Mouse (Mus musculus): ENCODE data around the gene Glis3. TPM values are rescaled to one million over a fixed set of nuclear protein-coding genes. Genes with fewer than 3 reads are reported as not detected.

The Glis3 gene
- polyA plus RNA-seq (2012; rRNA removed): 5.2 and 6.5 TPM in 2 replicates

- under 1% methylated on average over 55 of the region's 66 CpGs for WGBS
- Histone ChIP-seq H3K4me1 (ENCODE audit: control insufficient read depth, insufficient read depth, low read length) (no peaks in the 10 kb centered on the region; the same call in 1 of the 2 replicates), H3K4me3 (replicated peaks; ENCODE audit: extremely low read depth, low read depth, low read length) (peak within 1 kb of the TSS; percentile 75)
- DNase-seq: peak; percentile 58
- TF ChIP-seq POLR2A (IDR thresholded peaks at IDR 0.05; ENCODE audit: borderline replicate concordance, extremely low read depth, low read depth, low read length) (no peak; the same call in 1 of the 2 replicates), CTCF (IDR thresholded peaks at IDR 0.05; ENCODE audit: insufficient read depth, low read length) (no peak)
Observed at GRCm38 (mm10) chr19:28679776-28680391, at the start of gene Glis3. TSS of gene Glis3 (minus strand) at chr19:28680077.

GRCm38 (mm10) chr19:28726161-28726880 lies 46.4 kb upstream of the Glis3 start:
- Histone ChIP-seq H3K4me1 (ENCODE audit: control insufficient read depth, insufficient read depth, low read length) (no peaks in the 10 kb centered on the region), H3K4me3 (replicated peaks; ENCODE audit: extremely low read depth, low read depth, low read length) (no peak overlapping the region)
- TF ChIP-seq POLR2A (IDR thresholded peaks at IDR 0.05; ENCODE audit: borderline replicate concordance, extremely low read depth, low read depth, low read length) (no peak), CTCF (IDR thresholded peaks at IDR 0.05; ENCODE audit: insufficient read depth, low read length) (peak; percentile 43; the same call in 1 of the 2 replicates)
- WGBS: 57% methylated on average over 18 of the region's 18 CpGs
- DNase-seq: peak; percentile 50

GRCm38 (mm10) chr19:28724641-28725040 lies 44.8 kb upstream of the Glis3 start:
- WGBS: 85% methylated on average over 7 of the region's 7 CpGs
- H3K4me3 ChIP-seq (replicated peaks; ENCODE audit: extremely low read depth, low read depth, low read length): no peak overlapping the region

GRCm38 (mm10) chr19:28722626-28723025 lies 42.7 kb upstream of the Glis3 start:
- Histone ChIP-seq H3K4me3 (replicated peaks; ENCODE audit: extremely low read depth, low read depth, low read length) (no peak overlapping the region), H3K4me1 (ENCODE audit: control insufficient read depth, insufficient read depth, low read length) (no peaks in the 10 kb centered on the region)
- 77% methylated on average over 4 of the region's 4 CpGs for WGBS
- TF ChIP-seq CTCF (IDR thresholded peaks at IDR 0.05; ENCODE audit: insufficient read depth, low read length) (no peak), POLR2A (IDR thresholded peaks at IDR 0.05; ENCODE audit: borderline replicate concordance, extremely low read depth, low read depth, low read length) (no peak)
- no peak for DNase-seq

More at GRCm38 (mm10) chr19:28724641-28725040, 44.8 kb upstream of the Glis3 start:
- no peaks in the 10 kb centered on the region for H3K4me1 ChIP-seq (ENCODE audit: control insufficient read depth, insufficient read depth, low read length)
- TF ChIP-seq POLR2A (IDR thresholded peaks at IDR 0.05; ENCODE audit: borderline replicate concordance, extremely low read depth, low read depth, low read length) (no peak), CTCF (IDR thresholded peaks at IDR 0.05; ENCODE audit: insufficient read depth, low read length) (no peak)
- no peak for DNase-seq

GRCm38 (mm10) chr19:28721834-28722233 lies 42.0 kb upstream of the Glis3 start:
- H3K4me3 ChIP-seq (replicated peaks; ENCODE audit: extremely low read depth, low read depth, low read length): no peak overlapping the region
- no peak for TF ChIP-seq CTCF (IDR thresholded peaks at IDR 0.05; ENCODE audit: insufficient read depth, low read length)
- no peak for TF ChIP-seq POLR2A (IDR thresholded peaks at IDR 0.05; ENCODE audit: borderline replicate concordance, extremely low read depth, low read depth, low read length)
- H3K4me1 ChIP-seq (ENCODE audit: control insufficient read depth, insufficient read depth, low read length): no peaks in the 10 kb centered on the region
- WGBS: 82% methylated on average over 10 of the region's 10 CpGs
- DNase-seq: no peak

- no peak for DNase-seq
- H3K4me1 ChIP-seq (ENCODE audit: control insufficient read depth, insufficient read depth, low read length): no peaks in the 10 kb centered on the region
- no peak overlapping the region for H3K4me3 ChIP-seq (replicated peaks; ENCODE audit: extremely low read depth, low read depth, low read length)
- TF ChIP-seq CTCF (IDR thresholded peaks at IDR 0.05; ENCODE audit: insufficient read depth, low read length) (no peak), POLR2A (IDR thresholded peaks at IDR 0.05; ENCODE audit: borderline replicate concordance, extremely low read depth, low read depth, low read length) (no peak)
Observed at GRCm38 (mm10) chr19:28720016-28720415, 40.1 kb upstream of the Glis3 start.

GRCm38 (mm10) chr19:28714674-28715073 lies 34.8 kb upstream of the Glis3 start:
- Histone ChIP-seq H3K4me1 (ENCODE audit: control insufficient read depth, insufficient read depth, low read length) (no peaks in the 10 kb centered on the region; the same call in 1 of the 2 replicates), H3K4me3 (replicated peaks; ENCODE audit: extremely low read depth, low read depth, low read length) (no peak overlapping the region)
- TF ChIP-seq POLR2A (IDR thresholded peaks at IDR 0.05; ENCODE audit: borderline replicate concordance, extremely low read depth, low read depth, low read length): no peak
- no peak for TF ChIP-seq CTCF (IDR thresholded peaks at IDR 0.05; ENCODE audit: insufficient read depth, low read length)
- WGBS: 49% methylated on average over 4 of the region's 4 CpGs
- DNase-seq: no peak

GRCm38 (mm10) chr19:28697718-28698117 lies 17.8 kb upstream of the Glis3 start:
- Histone ChIP-seq H3K4me1 (ENCODE audit: control insufficient read depth, insufficient read depth, low read length) (no peaks in the 10 kb centered on the region), H3K4me3 (replicated peaks; ENCODE audit: extremely low read depth, low read depth, low read length) (no peak overlapping the region)
- TF ChIP-seq POLR2A (IDR thresholded peaks at IDR 0.05; ENCODE audit: borderline replicate concordance, extremely low read depth, low read depth, low read length) (no peak), CTCF (IDR thresholded peaks at IDR 0.05; ENCODE audit: insufficient read depth, low read length) (peak; percentile 53)
- WGBS: 59% methylated on average over 3 of the region's 3 CpGs
- no peak for DNase-seq

- H3K4me3 ChIP-seq (replicated peaks; ENCODE audit: extremely low read depth, low read depth, low read length): no peak overlapping the region
- TF ChIP-seq CTCF (IDR thresholded peaks at IDR 0.05; ENCODE audit: insufficient read depth, low read length) (no peak), POLR2A (IDR thresholded peaks at IDR 0.05; ENCODE audit: borderline replicate concordance, extremely low read depth, low read depth, low read length) (no peak)
- no peak for DNase-seq
- no peaks in the 10 kb centered on the region for H3K4me1 ChIP-seq (ENCODE audit: control insufficient read depth, insufficient read depth, low read length)
- 51% methylated on average over 4 of the region's 4 CpGs for WGBS
Observed at GRCm38 (mm10) chr19:28686398-28686797, 6.5 kb upstream of the Glis3 start.

GRCm38 (mm10) chr19:28685484-28685883 lies 5.6 kb upstream of the Glis3 start:
- DNase-seq: no peak
- TF ChIP-seq CTCF (IDR thresholded peaks at IDR 0.05; ENCODE audit: insufficient read depth, low read length): no peak
- no peak for TF ChIP-seq POLR2A (IDR thresholded peaks at IDR 0.05; ENCODE audit: borderline replicate concordance, extremely low read depth, low read depth, low read length)
- WGBS: 89% methylated on average over 4 of the region's 4 CpGs
- Histone ChIP-seq H3K4me1 (ENCODE audit: control insufficient read depth, insufficient read depth, low read length) (no peaks in the 10 kb centered on the region), H3K4me3 (replicated peaks; ENCODE audit: extremely low read depth, low read depth, low read length) (no peak overlapping the region)

All from lung, adult 2 months (tissue).